Mouse (Mus musculus) lung, postnatal 4 days (tissue): ENCODE data around the gene Junb.

ENCODE experiments used
- DNase-seq, 2 experiments: peaks; one replicate each; pipeline ENCODE4 v3.0.0; 2021

The Junb gene

DNA sequence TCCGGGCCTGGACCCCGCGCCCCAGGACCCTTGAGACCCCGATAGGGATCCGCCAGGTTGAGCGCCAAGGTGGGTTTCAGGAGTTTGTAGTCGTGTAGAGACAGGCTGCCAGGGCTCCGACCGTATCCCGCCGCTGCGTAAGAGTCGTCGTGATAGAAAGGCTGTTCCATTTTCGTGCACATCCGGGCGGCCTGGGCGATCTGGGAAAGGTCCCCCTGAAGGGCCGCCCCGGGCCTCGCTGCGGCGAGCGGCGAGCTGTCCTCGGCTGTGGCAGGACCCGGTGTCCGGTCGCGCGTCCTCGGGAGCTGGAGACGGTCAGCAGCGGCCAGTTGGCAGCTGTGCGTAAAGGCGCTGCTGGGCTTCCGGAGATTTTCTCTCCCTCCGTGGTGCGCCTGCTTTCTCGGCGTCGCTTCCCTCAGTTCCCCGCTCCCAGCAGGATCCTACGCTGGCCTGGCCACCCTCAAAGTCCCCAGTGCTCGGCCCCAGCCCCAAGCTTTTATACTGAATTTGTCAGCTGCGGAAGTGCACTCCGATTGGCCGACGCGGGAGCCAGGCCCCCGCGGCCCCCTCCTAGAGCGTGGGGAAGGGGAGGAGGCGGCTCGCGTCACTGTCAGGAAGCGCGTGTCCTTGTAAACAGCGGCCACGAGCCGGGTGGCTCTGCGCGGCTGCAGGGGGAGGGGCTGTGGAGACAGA lies at the start of gene Junb:
TSS of gene Junb (minus strand) at position 471 of the 693 bp plus-strand sequence.
- DNase-seq, result peak; percentile 96 to 98

DNA sequence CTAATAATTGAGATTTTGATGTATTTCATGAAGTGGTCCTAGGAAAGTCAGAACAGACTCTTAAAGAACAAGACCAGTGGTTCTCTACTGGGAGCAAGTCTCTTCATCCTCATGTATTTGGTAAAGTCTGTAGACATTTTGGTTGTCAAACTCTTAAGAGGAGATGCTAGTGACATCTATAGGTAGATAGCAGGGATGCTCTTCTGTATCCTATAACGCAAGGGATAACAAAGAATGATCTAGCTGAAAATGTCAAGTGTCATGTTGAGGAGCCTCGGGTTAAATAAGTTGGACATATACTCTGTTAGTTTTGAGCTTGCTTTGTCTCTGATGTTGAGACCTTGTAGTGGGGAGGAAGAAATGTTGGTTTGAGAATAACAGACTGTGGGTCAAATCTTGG lies 49.4 kb upstream of the Junb start:
- DNase-seq, result no peak

DNA sequence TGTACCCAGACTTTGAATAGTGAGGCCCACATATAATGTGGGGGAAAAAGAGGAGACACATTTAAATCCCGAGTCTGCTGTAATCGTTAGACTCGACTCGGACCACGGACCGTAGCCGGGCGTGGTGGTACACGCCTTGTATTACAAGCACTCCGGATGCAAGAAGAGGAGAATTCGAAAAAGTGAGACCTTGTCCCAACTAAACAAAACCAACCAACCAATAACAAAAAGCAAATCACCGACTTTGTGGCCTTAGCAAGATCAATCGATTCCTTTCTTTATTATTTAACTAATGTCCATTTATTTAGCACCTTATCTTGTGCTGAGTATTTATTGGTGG lies 49.0 kb upstream of the Junb start:
- DNase-seq, result peak in 1 of 2 experiments; percentile 27

DNA sequence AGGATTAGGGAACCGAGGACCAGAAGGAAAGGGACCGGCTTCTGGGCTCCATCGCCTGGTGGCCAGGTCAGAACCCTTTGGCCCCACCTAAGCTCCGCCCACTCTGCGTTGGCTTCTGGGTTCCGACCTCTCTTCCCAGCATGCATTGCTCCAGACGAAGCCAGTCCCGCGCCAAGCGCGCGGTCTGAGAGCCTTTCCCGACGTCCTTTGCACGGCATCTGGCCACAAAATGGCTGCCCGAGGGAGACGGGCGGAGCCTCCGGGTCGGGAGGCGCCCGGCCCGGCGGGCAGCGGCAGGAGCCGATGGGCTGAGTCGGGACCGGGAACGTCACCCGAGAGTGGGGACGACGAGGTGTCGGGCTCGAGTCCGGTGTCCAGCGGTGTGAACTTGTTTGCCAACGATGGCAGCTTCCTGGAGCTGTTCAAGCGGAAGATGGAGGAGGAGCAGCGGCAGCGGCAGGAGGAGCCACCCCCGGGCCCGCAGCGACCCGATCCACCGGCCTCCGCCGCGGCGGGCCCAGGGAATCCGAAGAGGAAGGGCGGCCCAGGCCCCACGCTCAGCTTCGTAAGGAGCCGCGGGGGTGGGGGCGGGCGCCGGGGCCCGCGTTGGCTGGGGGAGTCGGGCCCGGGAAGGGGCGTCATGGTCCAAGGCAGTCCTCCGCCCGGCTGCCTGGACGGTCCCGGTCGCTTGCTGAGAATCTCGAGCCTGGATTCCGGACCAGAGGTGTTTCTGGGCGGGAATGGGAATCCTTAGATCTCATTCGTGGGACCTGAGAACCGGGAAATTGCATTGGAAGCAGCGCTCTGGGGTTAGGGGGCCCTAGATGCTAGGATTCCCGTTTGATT lies 48.4 kb upstream of the Junb start, which contains the start of gene Trir:
TSS of gene Trir (plus strand) at position 154 of the 846 bp plus-strand sequence.
- DNase-seq, result peak; percentile 97 to 98

DNA sequence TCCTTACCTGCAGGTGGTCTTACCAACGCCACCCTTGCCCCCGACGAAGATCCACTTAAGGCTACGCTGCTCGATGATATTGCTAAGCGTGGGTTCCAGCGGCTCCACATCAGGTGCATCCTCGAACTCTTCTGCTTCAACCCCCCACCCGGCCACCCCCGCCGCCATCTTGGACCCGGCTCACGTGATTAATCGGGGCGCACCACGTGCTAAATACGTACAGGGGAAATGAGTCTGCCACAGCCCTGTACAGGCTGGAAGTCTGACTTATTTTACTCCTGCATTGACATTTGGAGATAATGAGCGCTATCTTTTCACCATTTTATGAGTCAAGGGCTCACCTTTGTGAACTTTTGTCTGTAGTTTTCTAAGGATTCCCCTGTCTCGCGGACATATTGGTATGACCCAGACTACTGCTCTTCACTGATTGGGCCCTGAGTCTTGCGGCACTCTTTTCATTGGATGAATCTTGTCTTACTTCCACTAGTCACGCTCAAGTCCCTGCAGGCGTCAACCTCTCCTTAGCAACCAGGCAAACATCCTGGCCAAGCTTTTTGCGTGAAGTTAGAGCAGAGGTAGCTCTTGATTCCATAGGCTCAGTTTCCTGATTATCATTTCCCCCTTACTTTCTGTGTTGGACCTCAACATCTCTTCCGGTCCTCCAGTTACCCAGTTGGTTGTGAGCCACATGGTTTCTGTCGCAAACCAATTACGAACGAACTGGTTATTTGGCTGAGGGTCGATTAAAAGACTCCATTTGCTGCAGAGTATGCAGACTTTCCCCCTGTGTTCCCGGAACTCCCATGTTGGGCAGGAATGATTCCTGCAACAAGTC lies 46.8 kb upstream of the Junb start, which contains the start of gene Asna1:
TSS of gene Asna1 (minus strand) at position 184 of the 835 bp plus-strand sequence.
- peak; percentile 84 to 85 for DNase-seq

DNA sequence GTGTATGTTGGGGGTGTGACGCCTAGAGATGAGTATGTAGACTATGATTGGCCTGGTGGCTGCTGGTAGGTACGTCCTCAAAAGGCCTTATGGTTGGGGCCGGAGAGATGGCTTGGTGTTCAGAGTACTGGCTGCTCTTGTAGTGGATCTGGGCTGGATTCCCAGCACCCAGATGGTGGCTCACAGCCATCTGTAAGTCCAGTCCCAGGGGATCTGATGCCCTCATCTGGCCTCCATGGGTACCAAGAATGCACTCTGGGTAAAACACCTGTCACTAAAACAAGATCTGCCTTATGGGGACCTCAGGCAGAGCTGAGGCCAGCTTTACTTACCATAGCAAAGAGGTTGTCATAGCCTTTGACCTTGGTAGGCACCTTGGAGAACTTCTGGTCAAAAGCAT lies 45.3 kb upstream of the Junb start:
- no peak for DNase-seq

DNA sequence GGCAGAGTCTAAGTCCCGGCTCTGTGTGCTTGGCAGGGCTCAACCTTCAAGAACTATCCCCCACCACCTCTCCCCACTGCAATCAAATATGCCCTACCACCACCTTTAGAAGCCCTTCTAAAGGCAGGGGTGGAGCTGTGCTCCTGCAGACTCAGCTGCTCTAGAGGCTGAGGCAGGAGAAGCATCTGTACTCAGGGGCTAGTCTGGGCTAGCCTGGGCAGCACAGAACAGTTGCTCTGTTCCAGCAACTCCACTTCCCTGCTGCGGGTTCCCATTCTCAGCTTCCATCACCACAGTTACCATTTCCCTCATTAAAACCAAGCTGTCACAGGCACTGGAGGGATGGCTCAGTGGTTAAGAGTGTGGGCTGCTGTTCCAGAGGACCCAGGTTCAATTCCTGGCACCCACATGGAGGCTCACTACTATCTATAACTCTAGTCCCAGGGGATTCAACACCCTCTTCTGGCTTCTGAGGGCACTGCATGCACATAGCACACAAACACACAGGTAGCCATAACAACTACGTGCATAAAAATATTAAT lies 43.1 kb upstream of the Junb start:
- no peak for DNase-seq

DNA sequence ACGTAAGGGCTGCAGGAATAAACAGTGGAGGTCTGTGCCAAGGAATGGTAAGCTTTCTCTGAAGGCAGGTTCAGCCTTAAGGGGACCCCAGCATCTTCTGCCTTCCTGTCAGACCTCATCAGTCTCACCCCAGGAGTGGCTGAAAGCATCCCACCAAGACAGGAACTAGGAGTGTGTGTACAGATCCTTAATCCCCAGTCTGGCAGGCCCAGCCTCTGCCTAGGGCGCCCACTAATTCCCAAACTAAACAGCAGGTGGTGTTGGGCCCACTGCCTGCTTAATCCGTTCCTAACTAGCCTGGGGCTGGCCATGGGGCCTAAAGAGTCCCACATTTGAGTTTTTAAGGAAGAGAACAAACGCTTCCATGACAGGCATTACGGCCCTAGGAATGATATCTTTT lies 38.7 kb upstream of the Junb start:
- no peak for DNase-seq

DNA sequence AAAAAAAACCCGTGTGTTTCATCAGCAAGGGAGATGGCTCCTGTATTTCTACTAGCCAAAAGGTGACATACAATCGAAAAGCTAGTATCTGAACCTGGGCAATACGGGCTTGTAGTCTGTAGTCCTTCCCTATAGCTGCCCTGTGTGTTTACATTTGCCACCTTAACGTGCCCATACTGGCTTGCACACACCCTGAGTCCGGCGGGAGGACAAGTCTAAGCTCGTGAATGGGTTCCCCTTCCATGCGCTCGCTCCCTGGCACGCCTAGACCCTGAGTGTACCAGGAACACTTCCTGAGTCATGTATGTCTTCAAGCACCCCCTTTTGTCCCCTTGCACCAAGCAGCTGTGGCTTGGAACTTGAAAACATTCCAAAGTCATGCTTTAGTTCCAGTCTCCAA lies 38.2 kb upstream of the Junb start:
- no peak for DNase-seq

DNA sequence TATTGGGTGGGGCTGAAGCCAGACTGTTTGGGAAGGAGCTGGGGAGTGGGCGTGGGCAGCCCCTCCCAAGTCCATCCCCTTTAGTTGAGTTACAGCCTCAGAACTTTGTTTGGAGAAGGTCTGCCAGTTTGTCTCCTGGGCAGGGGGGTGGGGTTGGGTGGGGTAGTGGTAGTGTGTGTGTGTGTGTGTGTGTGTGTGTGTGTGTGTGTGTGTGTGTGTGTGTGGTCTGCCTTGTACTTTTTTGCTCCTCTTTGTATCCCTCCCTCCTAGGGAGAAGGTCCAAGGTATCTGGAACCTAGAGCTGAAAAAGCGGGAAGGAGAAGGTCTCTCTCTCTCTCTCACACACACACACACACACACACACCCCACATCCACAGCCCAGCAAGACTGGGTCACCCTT lies 35.9 kb upstream of the Junb start, which contains the start of gene Best2:
TSS of gene Best2 (minus strand) at position 101 of the 400 bp plus-strand sequence.
- no peak for DNase-seq

DNA sequence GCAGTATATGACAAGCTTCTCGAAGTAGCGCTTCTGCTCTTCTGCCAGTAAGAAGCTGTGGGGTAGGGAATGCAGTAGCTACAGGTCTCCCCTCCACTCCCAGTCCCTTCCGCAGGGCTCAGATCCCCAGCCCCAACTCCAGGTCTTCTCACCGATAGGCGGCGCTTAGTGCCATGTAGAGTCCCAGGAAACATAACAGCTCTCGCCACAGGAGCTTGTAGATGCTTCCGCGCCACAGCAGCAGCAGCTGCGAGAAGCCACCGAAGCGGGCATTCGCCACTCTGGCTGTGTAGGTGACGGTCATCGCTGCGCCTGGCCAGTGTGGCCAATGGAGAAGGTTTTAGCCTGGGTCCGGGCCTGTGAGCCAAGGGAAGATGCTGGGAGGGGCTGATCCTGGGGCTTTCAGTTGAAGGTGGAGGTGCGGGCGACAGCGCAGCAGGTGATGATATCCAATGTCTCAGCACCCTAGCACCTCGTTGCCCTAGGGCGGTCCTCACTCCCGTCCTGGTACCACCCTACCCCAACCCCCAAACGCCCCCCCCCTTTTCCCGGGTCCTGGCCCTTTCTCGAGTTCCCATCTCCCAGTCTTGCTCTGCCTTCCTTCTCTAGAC lies 34.8 kb upstream of the Junb start:
- DNase-seq, result peak; percentile 72 to 81

DNA sequence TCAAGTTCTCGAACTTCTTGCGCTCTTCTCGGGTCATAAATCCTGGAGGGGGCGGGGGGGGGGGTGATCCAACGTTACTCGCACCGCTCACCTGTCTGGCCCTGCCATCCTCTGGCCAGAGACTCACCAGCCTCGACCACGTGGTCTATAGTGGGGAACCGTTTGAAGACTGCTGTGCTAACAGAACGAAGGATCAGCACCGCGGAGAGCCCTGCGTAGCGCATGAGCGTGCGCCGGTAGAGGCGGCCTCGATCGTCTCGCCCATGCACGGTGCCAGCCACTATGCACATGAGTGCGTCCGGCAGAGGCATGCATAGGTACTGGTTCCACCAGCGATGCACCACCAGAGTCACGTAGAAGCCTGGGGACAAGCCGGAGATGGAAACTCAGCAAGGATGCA lies 32.7 kb upstream of the Junb start:
- DNase-seq, result no peak

DNA sequence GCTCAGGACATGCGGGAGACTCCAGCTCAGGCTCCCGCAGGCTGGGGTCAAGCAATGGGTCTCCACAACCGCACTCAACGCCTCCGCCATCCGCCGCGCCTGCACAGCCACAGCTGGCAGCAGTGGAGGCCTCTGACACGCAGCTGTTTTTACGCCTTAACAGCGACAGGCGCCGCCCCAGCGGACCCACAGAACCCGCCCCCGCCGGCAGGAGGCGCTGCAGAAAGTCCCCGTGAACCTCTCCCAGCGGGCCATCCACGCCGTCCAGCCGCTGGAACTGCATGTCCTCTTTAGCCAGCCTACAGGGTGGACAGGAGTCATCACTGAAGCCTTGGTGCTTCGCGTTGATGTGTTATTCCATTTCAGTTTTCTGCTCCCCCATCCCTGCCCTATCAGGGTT lies 29.2 kb upstream of the Junb start:
- peak; percentile 65 to 78 for DNase-seq

DNA sequence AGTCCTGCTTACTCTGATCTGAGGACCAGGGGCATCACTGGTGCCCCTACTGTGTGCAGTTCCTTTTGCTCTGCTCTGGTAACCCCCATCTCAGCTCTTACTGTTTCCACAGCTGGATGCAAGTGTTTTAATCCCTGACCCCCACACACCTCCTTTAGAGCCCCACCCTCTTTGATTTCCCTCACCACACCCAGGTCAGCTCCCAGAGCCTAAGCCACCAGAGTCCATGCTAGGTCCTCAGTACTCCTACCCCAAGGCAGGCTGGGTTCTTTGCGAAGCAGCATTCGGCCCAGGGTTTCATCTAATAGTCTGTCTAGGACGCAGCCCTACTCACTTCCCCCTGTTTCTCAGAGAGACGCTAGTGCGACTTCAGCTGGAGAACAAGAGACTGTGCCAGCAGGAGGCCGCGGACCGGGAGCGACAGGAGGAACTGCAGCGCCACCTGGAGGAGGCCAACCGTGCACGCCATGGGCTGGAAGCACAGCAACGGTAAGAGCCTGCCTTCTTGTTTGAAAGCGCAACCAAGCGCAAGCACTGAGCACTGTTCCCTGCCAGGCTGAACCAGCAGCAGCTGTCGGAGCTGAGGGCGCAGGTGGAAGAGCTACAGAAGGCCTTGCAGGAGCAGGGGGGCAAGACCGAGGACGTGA lies 19.3 kb upstream of the Junb start:
- peak; percentile 89 to 92 for DNase-seq

DNA sequence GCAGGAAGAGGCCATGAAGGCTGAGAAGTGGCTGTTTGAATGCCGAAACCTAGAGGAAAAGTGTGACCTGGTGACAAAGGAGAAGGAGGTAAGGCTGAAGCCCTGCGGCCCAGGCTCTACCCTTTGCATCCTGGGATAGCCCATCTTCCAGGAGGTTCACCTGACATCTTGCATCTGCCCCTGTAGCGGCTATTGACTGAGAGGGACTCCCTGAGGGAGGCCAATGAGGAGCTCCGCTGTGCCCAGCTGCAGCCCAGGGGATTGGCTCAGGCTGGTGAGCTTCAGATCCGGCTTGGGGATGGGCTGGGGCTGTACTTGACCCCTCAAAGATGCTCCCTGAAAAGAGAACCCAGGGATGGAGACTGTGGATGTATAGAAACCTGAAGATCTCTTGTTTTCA lies 18.5 kb upstream of the Junb start:
- DNase-seq, result no peak

DNA sequence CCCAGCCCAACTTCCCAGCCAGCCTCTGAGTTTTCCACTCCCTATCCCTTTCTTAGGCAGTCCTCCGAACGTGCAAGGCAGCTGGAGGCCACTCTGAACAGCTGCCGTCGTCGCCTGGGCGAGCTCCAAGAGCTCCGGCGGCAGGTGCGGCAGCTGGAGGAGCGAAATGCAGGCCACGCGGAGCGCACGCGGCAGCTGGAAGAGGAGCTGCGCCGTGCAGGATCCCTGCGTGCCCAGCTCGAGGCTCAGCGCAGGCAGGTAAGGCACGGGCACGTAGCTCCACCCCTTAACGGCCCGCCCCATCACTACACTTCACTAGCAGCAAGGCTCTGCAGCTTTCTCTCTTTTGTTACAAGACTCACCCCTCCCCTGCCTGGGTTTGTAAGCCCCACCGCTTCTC lies 17.2 kb upstream of the Junb start:
- DNase-seq, result no peak

DNA sequence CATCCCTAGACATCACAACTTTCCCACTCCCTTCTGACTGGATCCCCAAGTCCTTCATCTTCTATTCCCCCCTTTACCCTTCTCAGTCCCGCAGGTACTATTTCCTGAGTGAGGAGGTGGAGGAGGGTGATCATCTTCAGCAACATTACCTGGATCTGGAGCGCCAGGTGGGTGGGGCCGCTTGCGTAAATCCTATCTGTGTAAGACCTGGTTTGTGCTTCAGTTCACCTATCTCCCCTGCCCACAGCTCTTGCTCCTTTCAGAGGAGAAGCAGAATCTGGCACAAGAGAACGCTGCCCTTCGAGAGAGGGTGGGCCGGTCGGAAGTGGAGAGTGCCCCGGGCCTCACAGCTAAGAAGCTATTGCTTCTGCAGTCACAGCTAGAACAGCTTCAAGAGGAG lies 15.9 kb upstream of the Junb start:
- DNase-seq, result no peak

DNA sequence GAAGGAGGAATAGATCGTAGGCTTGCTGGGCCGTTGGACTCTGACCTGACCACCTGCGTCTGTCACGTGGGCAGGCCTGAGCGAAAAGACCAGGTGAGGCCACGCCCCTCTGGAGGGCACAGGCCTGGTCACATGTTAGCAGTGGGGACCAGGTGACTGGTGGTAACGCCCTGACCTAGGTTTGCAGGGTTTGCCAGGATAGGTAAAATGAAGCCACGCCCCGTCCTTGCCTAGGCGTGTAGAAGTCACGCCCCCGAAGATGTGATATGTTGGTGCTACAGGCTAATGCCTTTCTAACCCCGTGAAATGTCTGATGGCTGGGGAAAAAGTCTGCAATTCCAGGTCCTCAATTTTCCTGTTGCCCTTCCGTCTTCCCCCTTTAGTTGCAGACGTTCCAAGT lies 12.3 kb upstream of the Junb start:
- DNase-seq, result peak; percentile 80 to 91

DNA sequence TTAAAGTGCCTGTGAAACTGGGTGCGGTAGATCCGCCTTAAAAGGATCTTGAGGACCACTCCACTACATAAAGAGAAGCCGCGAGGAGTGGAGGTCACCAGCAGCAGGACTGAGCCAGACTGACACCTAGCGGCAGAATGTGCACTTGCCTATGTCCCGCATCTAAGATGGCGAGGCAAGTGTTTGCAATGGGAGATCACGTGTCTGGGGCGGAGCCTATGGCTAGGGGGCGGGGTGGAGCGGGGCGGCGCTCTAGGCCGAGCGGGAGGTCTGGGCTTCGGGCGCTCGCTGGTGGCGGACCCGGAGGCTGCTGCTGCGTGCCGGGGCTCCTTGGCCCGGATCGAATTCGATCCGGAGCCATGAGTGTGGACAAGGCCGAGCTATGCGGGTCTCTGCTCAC lies 11.8 kb upstream of the Junb start, which contains the start of gene Hook2:
TSS of gene Hook2 (plus strand) at position 255 of the 400 bp plus-strand sequence.
- peak; percentile 98 to 99 for DNase-seq

DNA sequence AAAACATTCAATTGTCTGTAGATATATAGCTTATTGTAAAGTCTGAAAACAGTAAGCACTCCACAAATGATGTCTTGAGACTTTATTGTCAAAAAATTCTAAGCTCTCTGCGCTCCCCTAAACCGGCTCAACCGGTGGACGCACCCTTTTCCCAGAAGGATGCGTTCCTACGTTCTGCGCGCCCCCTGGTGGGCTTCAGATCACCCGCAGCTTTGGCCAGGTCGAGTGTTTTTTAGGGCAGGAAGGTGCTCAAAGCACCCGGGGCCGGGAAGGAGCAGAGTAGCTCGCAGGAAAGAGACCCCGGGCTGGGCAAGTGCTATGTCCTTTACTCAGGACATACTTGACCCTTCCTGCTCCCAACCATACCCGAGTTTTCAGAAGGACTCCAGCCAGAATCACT lies 11.3 kb upstream of the Junb start:
- peak; percentile 93 to 96 for DNase-seq

DNA sequence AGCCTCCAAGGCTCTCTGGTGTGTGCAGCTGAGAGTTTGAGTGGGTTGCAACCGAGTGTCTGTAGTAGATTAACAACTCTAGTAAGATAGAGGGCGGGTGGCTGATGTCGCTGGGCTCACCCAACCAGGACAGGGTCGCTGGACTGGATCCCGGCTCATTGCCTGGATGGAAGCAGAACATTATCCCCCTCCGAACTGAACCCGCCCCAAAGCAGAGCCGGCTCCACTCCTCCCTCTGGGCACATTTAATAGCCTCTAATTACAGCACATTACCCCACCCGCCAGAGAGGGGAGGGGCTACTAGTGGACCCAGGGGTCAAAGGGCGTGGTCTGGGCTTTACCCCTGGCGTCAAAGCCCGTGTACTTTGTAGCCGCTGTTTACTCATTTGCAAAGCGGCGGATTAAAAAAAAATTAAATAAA lies 10.8 kb upstream of the Junb start:
- peak; percentile 55 to 59 for DNase-seq

DNA sequence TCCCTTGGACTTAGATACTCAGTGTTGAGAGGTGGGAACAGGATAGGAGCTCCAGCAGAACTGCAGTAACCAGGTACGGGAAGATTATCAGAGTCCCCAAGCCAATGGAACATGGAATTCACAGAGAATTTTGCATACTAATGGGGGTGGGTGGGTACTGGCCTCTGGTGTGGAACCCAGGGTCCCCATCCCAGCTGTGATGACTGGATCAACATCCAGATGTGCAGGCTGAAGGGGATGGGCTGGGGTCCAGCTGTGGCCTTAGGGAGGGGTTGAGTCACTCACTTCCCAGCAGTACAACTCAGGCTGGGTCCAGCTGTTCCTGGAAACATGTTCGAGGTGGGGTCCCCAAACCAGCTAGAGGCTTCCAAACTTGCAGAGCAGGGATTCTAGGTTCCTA lies 9.4 kb upstream of the Junb start:
- DNase-seq, result no peak
